Mouse (Mus musculus) lung, embryonic 14.5 days (tissue): ENCODE data around the gene Elob. TPM values are rescaled to one million over a fixed set of nuclear protein-coding genes. Genes with fewer than 3 reads are reported as not detected.

ENCODE experiments used
- ATAC-seq: fragments of 200-750 bp; cut with Nextera tagmentation; 2 replicates; pipeline ENCODE4 v1.8.0; 2017; ENCODE audit warnings: mild to moderate bottlenecking, moderate TSS enrichment, moderate library complexity; ENCODE audit not compliant: insufficient read depth
- DNase-seq: peaks from one replicate; pipeline ENCODE4 v3.0.0-alpha.2; 2015
- H3K27ac ChIP-seq: fragments of 300-500 bp; sonication (generic); 2 replicates; pipeline ENCODE4 v1.5.1; 2014; ENCODE audit warnings: low read depth, mild to moderate bottlenecking, moderate library complexity
- H3K27me3 ChIP-seq: fragments of 300-500 bp; sonication (generic); 2 replicates; pipeline ENCODE4 v1.6.1; 2014; ENCODE audit warnings: low read length, control low read depth; ENCODE audit not compliant: insufficient read depth
- H3K36me3 ChIP-seq: fragments of 300-500 bp; sonication (generic); 2 replicates; pipeline ENCODE4 v1.6.1; 2014; ENCODE audit warnings: control low read depth; ENCODE audit not compliant: insufficient read depth
- H3K4me1 ChIP-seq: fragments of 300-500 bp; sonication (generic); 2 replicates; pipeline ENCODE4 v1.6.1; 2014; ENCODE audit warnings: antibody characterized with exemption, control low read depth; ENCODE audit not compliant: insufficient read depth
- H3K4me2 ChIP-seq: fragments of 300-500 bp; sonication (generic); 2 replicates; pipeline ENCODE4 v1.6.1; 2014; ENCODE audit warnings: mild to moderate bottlenecking
- H3K4me3 ChIP-seq: fragments of 300-500 bp; sonication (generic); 2 replicates; pipeline ENCODE4 v1.5.1; 2014; ENCODE audit warnings: low read depth, low read length
- H3K9ac ChIP-seq: fragments of 300-500 bp; sonication (generic); 2 replicates; pipeline ENCODE4 v1.6.1; 2014
- H3K9me3 ChIP-seq: fragments of 300-500 bp; sonication (generic); 2 replicates; pipeline ENCODE4 v1.6.1; 2016; ENCODE audit warnings: low read depth, low read length, control low read depth
- CTCF ChIP-seq: IDR thresholded peaks from 2 replicates; pipeline ENCODE4 v1.5.1; 2016; ENCODE audit warnings: antibody characterized with exemption, low read depth
- whole genome bisulfite sequencing: fragments of 180-500 bp; shearing (Covaris S2); extraction: QIAGEN DNeasy Blood & Tissue Kit; methylation state at CpG from one replicate; pipeline ENCODE4 v1.1.7; 2014; 5-methylcytosine and 5-hydroxymethylcytosine counted together
- polyA plus RNA-seq: library from polyadenylated mRNA; unstranded; fragments of >200 nt; fragmentation: Nextera tagmentation; extraction: Ambion mirVana; gene quantifications from 2 replicates; pipeline ENCODE4 v1.2.1, GENCODE M21; 2014

The Elob gene
- polyA plus RNA-seq, 1 experiment from 2014 or later = 1,057 TPM

- Histone ChIP-seq H3K27me3 (no peaks in the 10 kb centered on the region), H3K9me3 (no peaks in the 10 kb centered on the region)
These were observed 33.6 kb downstream of the Elob start for GRCm38 (mm10) chr17:23795323-23795722.

GRCm38 (mm10) chr17:23791079-23791357 is 37.9 kb downstream of the Elob start:
- peak overlapping the region; percentile 75 for H3K4me2 ChIP-seq
- DNase-seq (no peak), ATAC-seq (no peak)
- 0 out of 2 replicates have a peak, but pooled peaks cover 5% of the 10 kb centered on the region for H3K4me1 ChIP-seq
- H3K9ac ChIP-seq = peak overlapping the region; percentile 82
- H3K36me3 ChIP-seq = no peaks in the 10 kb centered on the region
- no peak for TF ChIP-seq CTCF
- peak overlapping the region; percentile 44 for H3K4me3 ChIP-seq
- no peaks in the 10 kb centered on the region for H3K9me3 ChIP-seq
- WGBS = 43% methylated on average over 2 of the region's 2 CpGs
- H3K27ac ChIP-seq = peak overlapping the region; percentile 86; the same call in 1 of the 2 replicates
- H3K27me3 ChIP-seq = no peaks in the 10 kb centered on the region

More at GRCm38 (mm10) chr17:23795323-23795722, 33.6 kb downstream of the Elob start:
- Histone ChIP-seq H3K9ac (no peak overlapping the region), H3K4me1 (no peaks in the 10 kb centered on the region), H3K4me2 (no peak overlapping the region), H3K36me3 (no peaks in the 10 kb centered on the region), H3K4me3 (no peak overlapping the region), H3K27ac (no peak overlapping the region)
- TF ChIP-seq CTCF = no peak
- ATAC-seq (no peak), DNase-seq (no peak)
- WGBS = 92% methylated on average over 8 of the region's 8 CpGs

GRCm38 (mm10) chr17:23790269-23791078 is 38.5 kb downstream of the Elob start, which contains the start of gene Srrm2:
Gene Srrm2 (plus strand): TSS chr17:23790532.
- H3K9ac ChIP-seq = peak within 1 kb of the TSS; percentile 82
- peak within 1 kb of the TSS; percentile 44 for H3K4me3 ChIP-seq
- H3K9me3 ChIP-seq = no peaks in the 10 kb centered on the region
- H3K4me1 ChIP-seq = 0 out of 2 replicates have a peak, but pooled peaks cover 5% of the 10 kb centered on the region
- ATAC-seq (peak; percentile 68), DNase-seq (peak; percentile 82)
- H3K4me2 ChIP-seq = peak within 1 kb of the TSS; percentile 75
- WGBS = 2% methylated on average over 29 of the region's 29 CpGs
- H3K36me3 ChIP-seq = no peaks in the 10 kb centered on the region
- H3K27ac ChIP-seq = peak within 1 kb of the TSS; percentile 86
- no peak for TF ChIP-seq CTCF
- H3K27me3 ChIP-seq = no peaks in the 10 kb centered on the region

- H3K9ac ChIP-seq = peak overlapping the region; percentile 82
- peak overlapping the region; percentile 86; the same call in 1 of the 2 replicates for H3K27ac ChIP-seq
- WGBS = 17% methylated on average over 8 of the region's 8 CpGs
These were observed 39.1 kb downstream of the Elob start for GRCm38 (mm10) chr17:23789749-23790268.

GRCm38 (mm10) chr17:23788973-23789372 is 40.0 kb downstream of the Elob start:
- Histone ChIP-seq H3K36me3 (no peaks in the 10 kb centered on the region), H3K4me1 (0 out of 2 replicates have a peak, but pooled peaks cover 5% of the 10 kb centered on the region), H3K9me3 (no peaks in the 10 kb centered on the region), H3K27ac (no peak overlapping the region), H3K27me3 (no peaks in the 10 kb centered on the region), H3K4me3 (no peak overlapping the region), H3K4me2 (no peak overlapping the region), H3K9ac (no peak overlapping the region)
- 85% methylated on average over 4 of the region's 4 CpGs for WGBS
- TF ChIP-seq CTCF = no peak
- no peak for ATAC-seq
- DNase-seq = no peak

More at GRCm38 (mm10) chr17:23789749-23790268, 39.1 kb downstream of the Elob start:
- ATAC-seq = no peak
- 0 out of 2 replicates have a peak, but pooled peaks cover 5% of the 10 kb centered on the region for H3K4me1 ChIP-seq
- no peaks in the 10 kb centered on the region for H3K27me3 ChIP-seq
- H3K4me3 ChIP-seq = peak overlapping the region; percentile 44
- H3K9me3 ChIP-seq = no peaks in the 10 kb centered on the region
- no peaks in the 10 kb centered on the region for H3K36me3 ChIP-seq
- H3K4me2 ChIP-seq = peak overlapping the region; percentile 75
- peak; percentile 13 for DNase-seq
- no peak for TF ChIP-seq CTCF

- no peak for TF ChIP-seq CTCF
- H3K27ac ChIP-seq = no peak overlapping the region; the same call in 1 of the 2 replicates
- H3K9ac ChIP-seq = 0 out of 2 replicates have a peak overlapping the region, but pooled peaks have one; percentile 2
These were observed 42.4 kb downstream of the Elob start for GRCm38 (mm10) chr17:23786510-23786931.

More at GRCm38 (mm10) chr17:23786510-23786931, 42.4 kb downstream of the Elob start:
- ATAC-seq = peak; percentile 26; the same call in 1 of the 2 replicates
- no peaks in the 10 kb centered on the region for H3K27me3 ChIP-seq
- H3K4me3 ChIP-seq = peak overlapping the region; percentile 60
- no peaks in the 10 kb centered on the region for H3K9me3 ChIP-seq
- no peaks in the 10 kb centered on the region for H3K36me3 ChIP-seq
- 14% methylated on average over 13 of the region's 13 CpGs for WGBS
- 0 out of 2 replicates have a peak, but pooled peaks cover 5% of the 10 kb centered on the region for H3K4me1 ChIP-seq
- DNase-seq = peak; percentile 53
- H3K4me2 ChIP-seq = peak overlapping the region; percentile 88
